Mouse (Mus musculus): Measurements from ENCODE around the gene Ppm1a. TPM values are rescaled to one million over a fixed set of nuclear protein-coding genes. Genes with fewer than 3 reads are reported as not detected.

Gene Ppm1a
- 168 and 184 TPM in 2 replicates for polyA plus RNA-seq (2012; rRNA removed)

GRCm38 (mm10) chr12:72757086-72757485 lies at the start of gene Ppm1a:
Gene Ppm1a (plus strand): TSS chr12:72757455.
- Histone ChIP-seq H3K27me3 (ENCODE audit: control insufficient read depth, insufficient read depth, low read length) (no peaks in the 10 kb centered on the region), H3K4me1 (ENCODE audit: control insufficient read depth, insufficient read depth, low read length) (peaks cover 3% of the 10 kb centered on the region; the same call in 1 of the 2 replicates), H3K27ac (ENCODE audit: insufficient read depth, low read length) (no peak within 1 kb of the TSS), H3K4me3 (replicated peaks; ENCODE audit: insufficient read depth, low read depth, low read length) (no peak within 1 kb of the TSS)
- DNase-seq: no peak
- TF ChIP-seq POLR2A (IDR thresholded peaks at IDR 0.05; ENCODE audit: borderline replicate concordance, insufficient read depth, low read length): no peak
- no peak for TF ChIP-seq CTCF (IDR thresholded peaks at IDR 0.05; ENCODE audit: borderline replicate concordance, insufficient read depth, low read depth, low read length)
- WGBS: 27% methylated on average over 4 of the region's 4 CpGs

GRCm38 (mm10) chr12:72709981-72710380 lies 47.3 kb upstream of the Ppm1a start:
- Histone ChIP-seq H3K27ac (ENCODE audit: insufficient read depth, low read length) (no peak overlapping the region), H3K27me3 (ENCODE audit: control insufficient read depth, insufficient read depth, low read length) (no peaks in the 10 kb centered on the region), H3K4me1 (ENCODE audit: control insufficient read depth, insufficient read depth, low read length) (no peaks in the 10 kb centered on the region), H3K4me3 (replicated peaks; ENCODE audit: insufficient read depth, low read depth, low read length) (no peak overlapping the region)
- no peak for DNase-seq
- WGBS: 30% methylated on average over 3 of the region's 3 CpGs
- no peak for TF ChIP-seq CTCF (IDR thresholded peaks at IDR 0.05; ENCODE audit: borderline replicate concordance, insufficient read depth, low read depth, low read length)
- no peak for TF ChIP-seq POLR2A (IDR thresholded peaks at IDR 0.05; ENCODE audit: borderline replicate concordance, insufficient read depth, low read length)

- no peak for DNase-seq
- H3K4me1 ChIP-seq (ENCODE audit: control insufficient read depth, insufficient read depth, low read length): no peaks in the 10 kb centered on the region
- H3K27ac ChIP-seq (ENCODE audit: insufficient read depth, low read length): no peak overlapping the region
- H3K27me3 ChIP-seq (ENCODE audit: control insufficient read depth, insufficient read depth, low read length): no peaks in the 10 kb centered on the region
- TF ChIP-seq POLR2A (IDR thresholded peaks at IDR 0.05; ENCODE audit: borderline replicate concordance, insufficient read depth, low read length): no peak
- no peak for TF ChIP-seq CTCF (IDR thresholded peaks at IDR 0.05; ENCODE audit: borderline replicate concordance, insufficient read depth, low read depth, low read length)
- WGBS: 92% methylated on average over 2 of the region's 2 CpGs
- H3K4me3 ChIP-seq (replicated peaks; ENCODE audit: insufficient read depth, low read depth, low read length): no peak overlapping the region
Measured at GRCm38 (mm10) chr12:72714896-72715295, 42.4 kb upstream of the Ppm1a start.

GRCm38 (mm10) chr12:72715846-72716245 lies 41.4 kb upstream of the Ppm1a start:
- H3K4me3 ChIP-seq (replicated peaks; ENCODE audit: insufficient read depth, low read depth, low read length): no peak overlapping the region
- no peaks in the 10 kb centered on the region for H3K27me3 ChIP-seq (ENCODE audit: control insufficient read depth, insufficient read depth, low read length)
- 96% methylated on average over 9 of the region's 9 CpGs for whole genome bisulfite sequencing
- TF ChIP-seq CTCF (IDR thresholded peaks at IDR 0.05; ENCODE audit: borderline replicate concordance, insufficient read depth, low read depth, low read length) (no peak), POLR2A (IDR thresholded peaks at IDR 0.05; ENCODE audit: borderline replicate concordance, insufficient read depth, low read length) (no peak)
- DNase-seq: no peak
- H3K4me1 ChIP-seq (ENCODE audit: control insufficient read depth, insufficient read depth, low read length): no peaks in the 10 kb centered on the region
- no peak overlapping the region for H3K27ac ChIP-seq (ENCODE audit: insufficient read depth, low read length)

- TF ChIP-seq POLR2A (IDR thresholded peaks at IDR 0.05; ENCODE audit: borderline replicate concordance, insufficient read depth, low read length) (no peak), CTCF (IDR thresholded peaks at IDR 0.05; ENCODE audit: borderline replicate concordance, insufficient read depth, low read depth, low read length) (no peak)
- Histone ChIP-seq H3K27ac (ENCODE audit: insufficient read depth, low read length) (no peak overlapping the region), H3K4me3 (replicated peaks; ENCODE audit: insufficient read depth, low read depth, low read length) (no peak overlapping the region), H3K27me3 (ENCODE audit: control insufficient read depth, insufficient read depth, low read length) (no peaks in the 10 kb centered on the region), H3K4me1 (ENCODE audit: control insufficient read depth, insufficient read depth, low read length) (no peaks in the 10 kb centered on the region; the same call in 1 of the 2 replicates)
- no peak for DNase-seq
- WGBS: 88% methylated on average over 2 of the region's 2 CpGs
Measured at GRCm38 (mm10) chr12:72719046-72719445, 38.2 kb upstream of the Ppm1a start.

GRCm38 (mm10) chr12:72719452-72720087 lies 37.7 kb upstream of the Ppm1a start:
- no peak for DNase-seq
- Histone ChIP-seq H3K27me3 (ENCODE audit: control insufficient read depth, insufficient read depth, low read length) (no peaks in the 10 kb centered on the region), H3K4me1 (ENCODE audit: control insufficient read depth, insufficient read depth, low read length) (no peaks in the 10 kb centered on the region; the same call in 1 of the 2 replicates), H3K4me3 (replicated peaks; ENCODE audit: insufficient read depth, low read depth, low read length) (no peak overlapping the region), H3K27ac (ENCODE audit: insufficient read depth, low read length) (no peak overlapping the region)
- TF ChIP-seq POLR2A (IDR thresholded peaks at IDR 0.05; ENCODE audit: borderline replicate concordance, insufficient read depth, low read length): no peak
- no peak for TF ChIP-seq CTCF (IDR thresholded peaks at IDR 0.05; ENCODE audit: borderline replicate concordance, insufficient read depth, low read depth, low read length)
- WGBS: 46% methylated on average over 11 of the region's 11 CpGs

GRCm38 (mm10) chr12:72721710-72722109 lies 35.5 kb upstream of the Ppm1a start:
- Histone ChIP-seq H3K4me1 (ENCODE audit: control insufficient read depth, insufficient read depth, low read length) (no peaks in the 10 kb centered on the region; the same call in 1 of the 2 replicates), H3K27ac (ENCODE audit: insufficient read depth, low read length) (no peak overlapping the region), H3K4me3 (replicated peaks; ENCODE audit: insufficient read depth, low read depth, low read length) (no peak overlapping the region), H3K27me3 (ENCODE audit: control insufficient read depth, insufficient read depth, low read length) (no peaks in the 10 kb centered on the region)
- no peak for DNase-seq
- 73% methylated on average over 5 of the region's 5 CpGs for WGBS
- TF ChIP-seq POLR2A (IDR thresholded peaks at IDR 0.05; ENCODE audit: borderline replicate concordance, insufficient read depth, low read length) (no peak), CTCF (IDR thresholded peaks at IDR 0.05; ENCODE audit: borderline replicate concordance, insufficient read depth, low read depth, low read length) (no peak)

GRCm38 (mm10) chr12:72723965-72724364 lies 33.3 kb upstream of the Ppm1a start:
- 30% methylated on average over 3 of the region's 3 CpGs for WGBS
- DNase-seq: no peak
- H3K4me1 ChIP-seq (ENCODE audit: control insufficient read depth, insufficient read depth, low read length): no peaks in the 10 kb centered on the region; the same call in 1 of the 2 replicates
- no peak for TF ChIP-seq POLR2A (IDR thresholded peaks at IDR 0.05; ENCODE audit: borderline replicate concordance, insufficient read depth, low read length)
- TF ChIP-seq CTCF (IDR thresholded peaks at IDR 0.05; ENCODE audit: borderline replicate concordance, insufficient read depth, low read depth, low read length): no peak
- H3K4me3 ChIP-seq (replicated peaks; ENCODE audit: insufficient read depth, low read depth, low read length): no peak overlapping the region
- H3K27ac ChIP-seq (ENCODE audit: insufficient read depth, low read length): no peak overlapping the region
- no peaks in the 10 kb centered on the region for H3K27me3 ChIP-seq (ENCODE audit: control insufficient read depth, insufficient read depth, low read length)
